Mouse (Mus musculus) left cerebral cortex, adult 8-10 months (tissue): ENCODE data around the gene Lyz1. TPM values are rescaled to one million over a fixed set of nuclear protein-coding genes. Genes with fewer than 3 reads are reported as not detected.
"Not testable (repeated sequence)": the region's sequence is repeated elsewhere in the genome, so short reads cannot be mapped to it uniquely, and the experiment has no call there.

Experiments used
- DNase-seq, 2 experiments: peaks; one replicate each; pipeline ENCODE4 v3.0.0; 2022; ENCODE audit warnings: low spot score in 2 of 2
- total RNA-seq, 4 experiments: library from RNA; stranded (reverse); gene quantifications; 2 replicates each; pipeline ENCODE4 v1.2.4; 2022

Lyz1 gene
- total RNA-seq = 10 to 100 TPM in 2 of 4 experiments, 1 to 10 TPM in 2; 1.4 to 13.6 (median 6.2) TPM

GRCm38 (mm10) chr10:117292671-117293070 is at the start of gene Lyz1:
TSS of gene Lyz1 (minus strand) at chr10:117292868.
- no peak for DNase-seq

DNA sequence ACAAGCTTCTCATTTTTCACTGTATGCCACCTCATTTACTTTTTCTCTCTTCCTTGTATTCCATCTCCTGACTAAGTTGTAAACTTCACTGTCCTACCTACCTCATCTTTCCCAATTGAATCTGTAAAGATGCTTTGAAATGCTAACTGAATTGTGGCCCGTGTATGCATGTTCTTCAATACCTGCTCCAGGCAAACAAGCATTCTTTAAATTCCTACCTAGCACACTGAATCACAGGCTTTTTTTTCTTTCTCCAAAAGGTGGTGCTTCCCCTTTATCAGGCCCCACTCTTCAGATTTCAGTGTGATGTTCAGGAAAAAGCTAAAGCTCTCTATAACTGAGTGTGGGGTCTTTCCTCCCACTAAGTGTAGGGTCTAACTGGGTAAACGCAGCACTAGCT is 49.7 kb upstream of the Lyz1 start:
- DNase-seq = no peak

DNA sequence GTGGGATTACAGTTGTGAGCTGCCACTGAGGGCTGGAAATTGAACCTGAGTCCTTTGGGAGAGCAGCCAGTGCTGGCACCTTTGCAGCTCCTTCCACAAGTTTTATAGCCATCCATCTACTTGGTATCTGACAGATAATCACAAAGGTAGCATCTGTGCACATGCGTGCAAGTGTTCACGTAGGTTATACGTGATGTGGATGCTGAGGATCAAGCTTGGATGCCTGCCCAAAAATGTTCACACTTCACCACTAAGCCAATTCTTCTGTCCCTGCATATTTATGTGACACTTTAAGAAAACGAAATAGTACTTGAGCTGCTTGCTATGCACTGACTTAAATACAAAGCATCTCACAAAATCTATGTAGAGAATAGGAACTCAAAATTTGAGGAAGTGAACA is 48.4 kb upstream of the Lyz1 start:
- no peak for DNase-seq

- DNase-seq = no peak
Measured at GRCm38 (mm10) chr10:117339241-117339640, 46.6 kb upstream of the Lyz1 start.

- no peak for DNase-seq
Measured at GRCm38 (mm10) chr10:117337946-117338345, 45.3 kb upstream of the Lyz1 start.

DNA sequence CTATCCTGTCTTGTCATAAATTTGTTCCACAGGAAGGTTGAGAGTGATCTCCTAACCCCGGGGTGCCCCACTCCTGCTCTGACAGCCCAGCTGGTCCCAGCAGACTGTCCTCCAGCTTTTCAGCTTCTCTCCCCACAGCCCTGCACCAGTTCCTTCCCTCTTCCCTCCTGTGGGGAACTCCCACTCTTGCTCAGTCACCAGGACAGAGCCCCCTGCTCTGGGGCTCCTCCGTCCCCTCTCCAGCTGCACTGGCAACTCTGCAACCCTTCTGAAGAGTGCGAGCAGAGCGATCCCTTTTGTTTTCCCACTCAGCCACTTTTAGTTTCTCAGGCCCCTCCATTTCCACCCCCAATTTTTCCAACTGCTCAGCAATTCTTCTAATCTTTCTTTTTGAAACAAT is 43.0 kb upstream of the Lyz1 start:
- DNase-seq = no peak

- DNase-seq = no peak
Measured at GRCm38 (mm10) chr10:117330521-117330920, 37.9 kb upstream of the Lyz1 start.

DNA sequence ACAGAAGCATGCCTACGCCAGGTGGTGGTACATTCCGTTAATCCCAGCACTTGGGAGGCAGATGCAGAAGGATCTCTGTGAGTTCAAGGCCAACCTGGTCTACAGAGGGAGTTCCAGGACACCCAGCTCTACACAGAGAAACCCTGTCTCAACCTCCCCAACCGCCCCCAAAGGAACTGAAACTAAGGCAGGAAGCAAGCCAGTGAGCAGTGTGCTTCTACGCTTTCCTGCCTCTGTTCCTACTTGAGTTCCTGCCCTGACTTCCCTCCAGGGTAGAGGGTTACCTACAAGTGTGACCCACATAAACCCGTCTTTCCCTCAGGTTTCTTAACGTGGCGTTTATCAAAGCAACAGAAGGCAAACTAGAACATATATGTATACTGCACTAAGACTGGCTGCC is 31.1 kb upstream of the Lyz1 start:
- DNase-seq = no peak

GRCm38 (mm10) chr10:117322630-117323029 is 30.0 kb upstream of the Lyz1 start:
- DNase-seq = no peak

GRCm38 (mm10) chr10:117320571-117320981 is 27.9 kb upstream of the Lyz1 start:
- no peak for DNase-seq

DNA sequence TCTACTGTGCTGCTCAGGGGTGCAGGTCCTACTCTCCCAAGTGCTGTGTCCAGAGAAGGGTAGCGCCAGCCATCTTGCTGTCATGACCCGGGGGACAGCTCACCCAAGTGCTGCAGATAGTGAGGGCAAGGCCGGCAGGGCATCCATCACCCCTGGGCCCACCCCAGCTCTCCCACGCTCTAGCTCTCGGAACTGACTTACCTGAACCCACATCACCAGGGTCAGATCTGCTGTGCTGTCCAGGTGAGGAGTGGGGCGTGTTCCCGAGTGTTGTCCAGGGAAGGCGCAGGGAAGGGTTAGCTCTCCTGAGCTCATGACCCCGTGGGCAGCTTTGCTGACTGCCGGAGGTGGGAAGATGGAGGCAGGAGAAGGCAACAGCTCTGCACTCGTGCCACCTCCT is 23.7 kb upstream of the Lyz1 start:
- no peak for DNase-seq

DNA sequence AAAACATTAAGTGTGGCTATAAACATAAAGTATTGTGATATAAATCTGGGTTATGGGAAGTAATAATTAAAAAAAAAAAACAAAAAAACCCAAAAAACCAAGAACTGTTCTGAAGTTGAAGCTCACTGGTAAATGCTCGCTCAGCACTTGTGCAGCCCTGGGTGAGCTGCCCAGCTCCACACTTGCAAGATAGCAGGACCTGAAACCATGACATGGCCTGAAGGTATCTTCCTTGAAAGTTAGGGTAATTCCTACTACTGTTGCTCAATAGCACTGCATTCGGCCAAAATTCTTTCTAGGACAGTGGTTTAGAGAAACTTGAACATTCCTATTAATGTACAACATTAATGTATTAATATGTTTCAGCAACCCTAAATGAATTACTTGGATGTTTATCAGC is 20.5 kb upstream of the Lyz1 start:
- no peak for DNase-seq

DNA sequence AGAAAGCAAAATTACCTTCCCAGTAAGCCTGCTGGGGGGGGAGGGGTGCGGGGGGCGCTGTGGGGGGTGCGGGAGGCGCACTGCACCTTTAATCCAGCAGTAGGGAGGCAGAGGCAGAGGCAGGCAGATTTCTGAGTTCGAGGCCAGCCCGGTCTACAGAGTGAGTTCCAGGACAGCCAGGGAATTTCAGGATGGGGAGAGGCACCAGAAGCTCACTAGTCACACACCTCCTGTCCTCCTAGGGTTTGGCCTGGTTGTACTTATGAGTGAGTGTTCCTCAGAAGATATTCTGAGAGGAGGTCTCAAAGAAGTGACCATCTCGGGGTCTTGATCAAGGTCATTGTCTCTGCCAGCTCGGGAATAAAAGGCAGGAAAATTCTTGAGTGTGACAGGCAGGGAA is 19.5 kb upstream of the Lyz1 start:
- no peak for DNase-seq

- DNase-seq = no peak
Measured at GRCm38 (mm10) chr10:117304371-117304770, 11.7 kb upstream of the Lyz1 start.

- no peak for DNase-seq
Measured at GRCm38 (mm10) chr10:117301688-117302087, 9.0 kb upstream of the Lyz1 start.

GRCm38 (mm10) chr10:117299901-117300520 is 7.3 kb upstream of the Lyz1 start:
- no peak for DNase-seq

DNA sequence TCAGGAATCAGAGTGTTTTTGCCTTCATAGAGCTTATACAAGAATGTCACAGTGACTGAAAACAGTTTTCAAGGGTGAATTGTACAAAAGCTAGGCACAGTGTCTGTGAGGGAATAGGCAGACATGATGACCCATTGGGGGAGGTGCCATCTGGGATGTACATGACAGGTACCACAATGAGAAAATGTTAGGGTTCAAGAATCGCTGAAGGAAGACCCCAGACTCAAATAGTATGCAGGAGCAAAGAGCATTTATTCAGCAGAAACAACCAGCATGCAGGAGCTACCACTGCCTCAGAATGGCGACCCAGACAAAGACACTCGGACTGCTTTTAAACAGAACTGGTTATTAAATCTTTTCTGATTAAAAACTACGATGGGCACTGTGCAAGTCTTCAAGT is 6.4 kb upstream of the Lyz1 start:
- DNase-seq = no peak

- no peak for DNase-seq
Measured at GRCm38 (mm10) chr10:117298336-117298735, 5.7 kb upstream of the Lyz1 start.

GRCm38 (mm10) chr10:117290936-117291335 is 1.7 kb downstream of the Lyz1 start:
- not testable (repeated sequence) for DNase-seq

GRCm38 (mm10) chr10:117290046-117290870 is 2.4 kb downstream of the Lyz1 start:
- no peak for DNase-seq

GRCm38 (mm10) chr10:117289034-117289505 is 3.6 kb downstream of the Lyz1 start:
- not testable (repeated sequence) for DNase-seq

GRCm38 (mm10) chr10:117288197-117289033 is 4.3 kb downstream of the Lyz1 start:
- DNase-seq = no peak
